Mouse (Mus musculus): ENCODE data around the gene Cherp. TPM values are rescaled to one million over a fixed set of nuclear protein-coding genes. Genes with fewer than 3 reads are reported as not detected.

Gene Cherp
- polyA plus RNA-seq, 1 experiment, result 57.2 TPM

GRCm38 (mm10) chr8:72443338-72443993 is 31.6 kb downstream of the Cherp start, which contains the start of the genes Calr3 and 1700030K09Rik:
Gene Calr3 (minus strand): TSS chr8:72443870.
Gene 1700030K09Rik (plus strand): TSS chr8:72443880.
- Histone ChIP-seq H3K4me3 (replicated peaks; ENCODE audit: control insufficient read depth, low read depth, low read length) (peak within 1 kb of the TSS; percentile 69), H3K4me1 (ENCODE audit: control insufficient read depth, insufficient read depth, low read length) (peaks cover 3% of the 10 kb centered on the region), H3K27ac (ENCODE audit: control insufficient read depth, insufficient read depth, low read depth, low read length, poor library complexity) (peak within 1 kb of the TSS; percentile 77)
- TF ChIP-seq CTCF (IDR thresholded peaks at IDR 0.05; ENCODE audit: control insufficient read depth, insufficient read depth, low read length), result no peak
- peak; percentile 42; the same call in 1 of the 2 replicates for TF ChIP-seq POLR2A (IDR thresholded peaks at IDR 0.05; ENCODE audit: borderline replicate concordance, control insufficient read depth, low read depth, low read length)
- WGBS, result 8% methylated on average over 34 of the region's 34 CpGs

GRCm38 (mm10) chr8:72438248-72439015 is 36.6 kb downstream of the Cherp start:
- peaks cover 2% of the 10 kb centered on the region for H3K4me1 ChIP-seq (ENCODE audit: control insufficient read depth, insufficient read depth, low read length)
- no peak overlapping the region for H3K4me3 ChIP-seq (replicated peaks; ENCODE audit: control insufficient read depth, low read depth, low read length)
- TF ChIP-seq POLR2A (IDR thresholded peaks at IDR 0.05; ENCODE audit: borderline replicate concordance, control insufficient read depth, low read depth, low read length), result no peak
- no peak for TF ChIP-seq CTCF (IDR thresholded peaks at IDR 0.05; ENCODE audit: control insufficient read depth, insufficient read depth, low read length)
- WGBS, result 75% methylated on average over 8 of the region's 8 CpGs
- H3K27ac ChIP-seq (ENCODE audit: control insufficient read depth, insufficient read depth, low read depth, low read length, poor library complexity), result no peak overlapping the region

- 18% methylated on average over 2 of the region's 2 CpGs for WGBS
- peaks cover 2% of the 10 kb centered on the region for H3K4me1 ChIP-seq (ENCODE audit: control insufficient read depth, insufficient read depth, low read length)
- H3K4me3 ChIP-seq (replicated peaks; ENCODE audit: control insufficient read depth, low read depth, low read length), result no peak overlapping the region
- H3K27ac ChIP-seq (ENCODE audit: control insufficient read depth, insufficient read depth, low read depth, low read length, poor library complexity), result no peak overlapping the region
- TF ChIP-seq POLR2A (IDR thresholded peaks at IDR 0.05; ENCODE audit: borderline replicate concordance, control insufficient read depth, low read depth, low read length) (no peak), CTCF (IDR thresholded peaks at IDR 0.05; ENCODE audit: control insufficient read depth, insufficient read depth, low read length) (no peak)
Measured at GRCm38 (mm10) chr8:72434952-72435351, 40.1 kb downstream of the Cherp start.

- TF ChIP-seq POLR2A (IDR thresholded peaks at IDR 0.05; ENCODE audit: borderline replicate concordance, control insufficient read depth, low read depth, low read length) (no peak), CTCF (IDR thresholded peaks at IDR 0.05; ENCODE audit: control insufficient read depth, insufficient read depth, low read length) (peak; percentile 73)
- H3K27ac ChIP-seq (ENCODE audit: control insufficient read depth, insufficient read depth, low read depth, low read length, poor library complexity), result no peak overlapping the region
- 47% methylated on average over 13 of the region's 13 CpGs for WGBS
- H3K4me1 ChIP-seq (ENCODE audit: control insufficient read depth, insufficient read depth, low read length), result no peaks in the 10 kb centered on the region; the same call in 1 of the 2 replicates
- H3K4me3 ChIP-seq (replicated peaks; ENCODE audit: control insufficient read depth, low read depth, low read length), result no peak overlapping the region
Measured at GRCm38 (mm10) chr8:72429676-72430075, 45.4 kb downstream of the Cherp start.

GRCm38 (mm10) chr8:72422926-72423325 is 52.1 kb downstream of the Cherp start:
- H3K27ac ChIP-seq (ENCODE audit: control insufficient read depth, insufficient read depth, low read depth, low read length, poor library complexity), result no peak overlapping the region
- H3K4me3 ChIP-seq (replicated peaks; ENCODE audit: control insufficient read depth, low read depth, low read length), result no peak overlapping the region
- 54% methylated on average over 1 of the region's 1 CpGs for WGBS
- TF ChIP-seq CTCF (IDR thresholded peaks at IDR 0.05; ENCODE audit: control insufficient read depth, insufficient read depth, low read length) (peak; percentile 19; the same call in 1 of the 2 replicates), POLR2A (IDR thresholded peaks at IDR 0.05; ENCODE audit: borderline replicate concordance, control insufficient read depth, low read depth, low read length) (no peak)
- H3K4me1 ChIP-seq (ENCODE audit: control insufficient read depth, insufficient read depth, low read length), result peaks cover 2% of the 10 kb centered on the region

GRCm38 (mm10) chr8:72421362-72422335 is 53.4 kb downstream of the Cherp start, which contains the start of gene Eps15l1:
Gene Eps15l1 (minus strand): TSS chr8:72421460.
- Histone ChIP-seq H3K4me1 (ENCODE audit: control insufficient read depth, insufficient read depth, low read length) (peaks cover 2% of the 10 kb centered on the region), H3K27ac (ENCODE audit: control insufficient read depth, insufficient read depth, low read depth, low read length, poor library complexity) (peak within 1 kb of the TSS; percentile 89), H3K4me3 (replicated peaks; ENCODE audit: control insufficient read depth, low read depth, low read length) (peak within 1 kb of the TSS; percentile 80)
- TF ChIP-seq POLR2A (IDR thresholded peaks at IDR 0.05; ENCODE audit: borderline replicate concordance, control insufficient read depth, low read depth, low read length) (peak; percentile 86; the same call in 1 of the 2 replicates), CTCF (IDR thresholded peaks at IDR 0.05; ENCODE audit: control insufficient read depth, insufficient read depth, low read length) (no peak)
- WGBS, result 1% methylated on average over 48 of the region's 48 CpGs

GRCm38 (mm10) chr8:72420571-72421361 is 54.3 kb downstream of the Cherp start:
- no peak for TF ChIP-seq CTCF (IDR thresholded peaks at IDR 0.05; ENCODE audit: control insufficient read depth, insufficient read depth, low read length)
- no peak for TF ChIP-seq POLR2A (IDR thresholded peaks at IDR 0.05; ENCODE audit: borderline replicate concordance, control insufficient read depth, low read depth, low read length)
- Histone ChIP-seq H3K4me3 (replicated peaks; ENCODE audit: control insufficient read depth, low read depth, low read length) (peak overlapping the region; percentile 80), H3K4me1 (ENCODE audit: control insufficient read depth, insufficient read depth, low read length) (peaks cover 3% of the 10 kb centered on the region), H3K27ac (ENCODE audit: control insufficient read depth, insufficient read depth, low read depth, low read length, poor library complexity) (peak overlapping the region; percentile 89)
- WGBS, result under 1% methylated on average over 72 of the region's 73 CpGs
